Mouse (Mus musculus): ENCODE results near the gene Daam2. TPM values are rescaled to one million over a fixed set of nuclear protein-coding genes. Genes with fewer than 3 reads are reported as not detected.

The Daam2 gene
- total RNA-seq (2015; ENCODE audit: low replicate concordance) = not detected in 2 replicates
- 0.56 TPM in 1 of 2 replicates, not detected in the other for total RNA-seq (2017; ENCODE audit: low replicate concordance)

- no peak for ATAC-seq (replicated peaks; ENCODE audit: low FRiP score, poor library complexity, severe bottlenecking)
Observed at GRCm38 (mm10) chr17:49563830-49564470, at the start of gene Daam2. Gene Daam2 (minus strand): TSS chr17:49564343.

- no peak for ATAC-seq (replicated peaks; ENCODE audit: low FRiP score, poor library complexity, severe bottlenecking)
Observed at GRCm38 (mm10) chr17:49610296-49610695, 46.2 kb upstream of the Daam2 start.

GRCm38 (mm10) chr17:49607351-49608027, 43.3 kb upstream of the Daam2 start:
- ATAC-seq (replicated peaks; ENCODE audit: low FRiP score, poor library complexity, severe bottlenecking) = no peak

GRCm38 (mm10) chr17:49605397-49605796, 41.3 kb upstream of the Daam2 start:
- ATAC-seq (replicated peaks; ENCODE audit: low FRiP score, poor library complexity, severe bottlenecking) = no peak

GRCm38 (mm10) chr17:49590051-49590450, 25.9 kb upstream of the Daam2 start:
- ATAC-seq (replicated peaks; ENCODE audit: low FRiP score, poor library complexity, severe bottlenecking) = no peak

- ATAC-seq (replicated peaks; ENCODE audit: low FRiP score, poor library complexity, severe bottlenecking) = no peak
Observed at GRCm38 (mm10) chr17:49582471-49582870, 18.3 kb upstream of the Daam2 start.

- no peak for ATAC-seq (replicated peaks; ENCODE audit: low FRiP score, poor library complexity, severe bottlenecking)
Observed at GRCm38 (mm10) chr17:49577321-49577720, 13.2 kb upstream of the Daam2 start.

GRCm38 (mm10) chr17:49568717-49569116, 4.6 kb upstream of the Daam2 start:
- ATAC-seq (replicated peaks; ENCODE audit: low FRiP score, poor library complexity, severe bottlenecking) = no peak

- no peak for ATAC-seq (replicated peaks; ENCODE audit: low FRiP score, poor library complexity, severe bottlenecking)
Observed at GRCm38 (mm10) chr17:49564489-49564888, 346 bp upstream of the Daam2 start.

- no peak for ATAC-seq (replicated peaks; ENCODE audit: low FRiP score, poor library complexity, severe bottlenecking)
Observed at GRCm38 (mm10) chr17:49563416-49563780, 745 bp downstream of the Daam2 start.

- no peak for ATAC-seq (replicated peaks; ENCODE audit: low FRiP score, poor library complexity, severe bottlenecking)
Observed at GRCm38 (mm10) chr17:49562701-49563415, 1.3 kb downstream of the Daam2 start.

GRCm38 (mm10) chr17:49561985-49562384, 2.2 kb downstream of the Daam2 start:
- no peak for ATAC-seq (replicated peaks; ENCODE audit: low FRiP score, poor library complexity, severe bottlenecking)

- ATAC-seq (replicated peaks; ENCODE audit: low FRiP score, poor library complexity, severe bottlenecking) = no peak
Observed at GRCm38 (mm10) chr17:49559786-49560289, 4.3 kb downstream of the Daam2 start.

- ATAC-seq (replicated peaks; ENCODE audit: low FRiP score, poor library complexity, severe bottlenecking) = no peak
Observed at GRCm38 (mm10) chr17:49556169-49556568, 8.0 kb downstream of the Daam2 start.

- ATAC-seq (replicated peaks; ENCODE audit: low FRiP score, poor library complexity, severe bottlenecking) = no peak
Observed at GRCm38 (mm10) chr17:49551991-49552390, 12.2 kb downstream of the Daam2 start.

- no peak for ATAC-seq (replicated peaks; ENCODE audit: low FRiP score, poor library complexity, severe bottlenecking)
Observed at GRCm38 (mm10) chr17:49551465-49551864, 12.7 kb downstream of the Daam2 start.

GRCm38 (mm10) chr17:49545997-49546396, 18.1 kb downstream of the Daam2 start:
- no peak for ATAC-seq (replicated peaks; ENCODE audit: low FRiP score, poor library complexity, severe bottlenecking)

- no peak for ATAC-seq (replicated peaks; ENCODE audit: low FRiP score, poor library complexity, severe bottlenecking)
Observed at GRCm38 (mm10) chr17:49545424-49545823, 18.7 kb downstream of the Daam2 start.

- ATAC-seq (replicated peaks; ENCODE audit: low FRiP score, poor library complexity, severe bottlenecking) = no peak
Observed at GRCm38 (mm10) chr17:49544561-49544960, 19.6 kb downstream of the Daam2 start.

GRCm38 (mm10) chr17:49540706-49541105, 23.4 kb downstream of the Daam2 start:
- no peak for ATAC-seq (replicated peaks; ENCODE audit: low FRiP score, poor library complexity, severe bottlenecking)

- ATAC-seq (replicated peaks; ENCODE audit: low FRiP score, poor library complexity, severe bottlenecking) = no peak
Observed at GRCm38 (mm10) chr17:49539204-49539603, 24.9 kb downstream of the Daam2 start.
